Mouse (Mus musculus) testis, adult 2 months (tissue): ENCODE results near the gene Kif1b.

ENCODE experiments used
- CTCF ChIP-seq: fragments of 200-500 bp; IDR thresholded peaks from 2 replicates; pipeline ENCODE4 v1.5.1; 2012; ENCODE audit warnings: low read depth, mild to moderate bottlenecking, inconsistent platforms, low read length, moderate library complexity; ENCODE audit not compliant: control insufficient read depth, insufficient read depth, insufficient replicate concordance
- POLR2A ChIP-seq: fragments of 200-500 bp; IDR thresholded peaks from 2 replicates; pipeline ENCODE4 v1.6.1; 2012; ENCODE audit warnings: low read depth, mild to moderate bottlenecking, inconsistent platforms, low read length, moderate library complexity; ENCODE audit not compliant: control insufficient read depth

GRCm38 (mm10) chr4:149302136-149302535, 5.4 kb downstream of the Kif1b start:
- no peak for TF ChIP-seq POLR2A
- TF ChIP-seq CTCF, result no peak
